Mouse (Mus musculus): ENCODE measurements around the gene Rabgef1.

DNA sequence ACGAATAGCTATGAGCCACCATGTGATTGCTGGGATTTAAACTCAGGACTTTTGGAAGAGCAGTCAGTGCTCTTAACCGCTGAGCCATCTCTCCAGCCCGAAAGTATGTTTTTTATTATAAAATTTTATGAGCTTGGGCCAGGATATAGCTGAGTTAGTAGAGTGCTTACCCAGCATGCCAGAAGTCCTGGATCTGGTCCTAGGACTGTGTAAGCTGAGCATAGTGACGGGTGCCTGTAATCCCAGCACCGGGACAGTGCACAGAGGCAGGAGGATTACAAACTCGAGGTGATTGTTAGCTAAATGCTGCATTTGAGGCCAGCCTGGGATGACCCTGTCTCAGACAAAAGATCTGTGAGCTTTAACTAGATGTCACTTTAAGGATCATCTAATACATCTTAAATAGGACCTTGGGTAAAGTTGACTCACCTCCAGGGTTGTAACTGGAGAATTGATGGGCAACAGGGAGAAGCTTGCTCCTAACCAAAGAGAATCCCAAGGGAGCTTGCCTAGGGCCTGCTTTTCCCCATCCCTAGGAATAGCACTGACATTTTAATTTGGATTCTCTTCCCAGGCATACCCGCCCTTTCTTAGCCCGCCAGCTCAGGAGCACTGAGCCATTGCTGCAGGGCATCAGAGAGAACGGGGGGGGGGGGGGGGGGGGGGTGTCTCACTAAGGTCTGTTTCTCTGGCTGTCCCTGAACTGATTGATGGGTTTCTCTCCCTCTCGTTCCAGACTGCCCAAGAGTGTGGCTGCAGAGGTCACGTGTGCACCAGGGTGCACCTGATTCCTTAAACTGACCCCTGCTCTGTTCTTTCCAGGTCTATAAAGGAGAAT, 42.7 kb upstream of the Rabgef1 start:
- TF ChIP-seq EP300 (IDR thresholded peaks at IDR 0.05; ENCODE audit: low read depth): no peak
- TF ChIP-seq CTCF (IDR thresholded peaks at IDR 0.05; ENCODE audit: low read depth): no peak

All from liver, postnatal 0 days (tissue).